Mouse (Mus musculus) megakaryocyte, embryonic 14.5 days (primary cell): Measurements from ENCODE around the gene Wdfy3.

ENCODE experiments used
- FLI1 ChIP-seq: IDR thresholded peaks from 2 replicates; pipeline ENCODE4 v1.6.1; 2012; ENCODE audit warnings: low read length, inconsistent platforms, mixed read lengths
- GATA1 ChIP-seq: IDR thresholded peaks from 3 replicates; pipeline ENCODE4 v1.6.1; 2012; ENCODE audit warnings: mixed read lengths, low read length, inconsistent platforms, borderline replicate concordance

GRCm38 (mm10) chr5:102006218-102006941 is 63.3 kb downstream of the Wdfy3 start:
- TF ChIP-seq GATA1 (no peak), FLI1 (no peak)
